Mouse (Mus musculus) central nervous system, embryonic 18 days (tissue): ENCODE measurements around the gene Ermap. TPM values are rescaled to one million over a fixed set of nuclear protein-coding genes. Genes with fewer than 3 reads are reported as not detected.

Experiments used
- polyA plus RNA-seq: library from polyadenylated mRNA; depleted of rRNA; stranded (reverse); fragments of >200 nt; gene quantifications from 2 replicates; pipeline ENCODE4 v1.2.3, GENCODE M21; 2012; rRNA removed

The Ermap gene
- polyA plus RNA-seq = 0.45 and 0.51 TPM in 2 replicates

GRCm38 (mm10) chr4:119189864-119190263 is at the start of gene Ermap:
Gene Ermap, minus strand, starts transcription at chr4:119190011.

DNA sequence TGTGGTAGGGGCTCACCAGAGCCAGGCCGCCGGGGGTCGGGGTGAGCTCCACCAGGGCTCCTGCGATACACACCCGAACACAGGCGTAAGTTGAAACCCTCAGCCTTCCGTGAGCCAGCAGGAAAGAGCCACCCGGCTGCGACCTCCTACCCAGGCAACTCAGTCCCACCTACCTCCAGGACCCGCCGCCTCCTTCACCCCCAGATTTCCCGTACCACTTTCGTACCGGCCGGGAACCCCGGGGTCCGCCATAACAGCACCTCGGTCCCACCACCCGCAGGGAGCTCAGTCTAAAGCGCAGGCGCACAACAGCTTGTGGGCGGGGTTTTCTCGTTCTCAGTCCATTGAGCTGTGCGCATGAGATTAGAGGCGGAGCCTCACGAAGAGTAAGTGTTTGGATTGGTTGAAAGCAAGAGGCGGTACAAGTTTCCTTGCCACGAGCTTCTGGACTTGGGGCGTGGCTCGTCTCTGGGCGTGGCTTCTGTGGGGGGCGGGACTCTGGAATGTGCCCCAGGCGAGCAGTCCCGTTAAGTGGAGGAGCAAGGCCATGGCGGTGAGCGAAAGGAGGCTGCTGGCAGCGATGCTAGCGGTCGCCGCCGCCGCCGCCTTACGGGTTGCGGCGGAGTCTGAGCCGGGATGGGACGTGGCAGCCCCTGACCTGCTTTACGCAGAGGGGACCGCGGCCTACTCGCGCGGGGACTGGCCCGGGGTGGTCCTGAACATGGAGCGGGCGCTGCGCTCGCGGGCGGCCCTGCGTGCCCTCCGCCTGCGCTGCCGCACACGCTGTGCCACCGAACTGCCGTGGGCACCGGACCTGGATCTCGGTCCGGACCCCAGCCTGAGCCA is 42.8 kb upstream of the Ermap start, which contains the start of the genes AU022252 and P3h1:
Gene AU022252 (minus strand): TSS at position 303 of the 846 bp plus-strand sequence.
Gene P3h1 (plus strand): TSS at position 506 of the 846 bp plus-strand sequence.

GRCm38 (mm10) chr4:119218169-119218568 is 28.4 kb upstream of the Ermap start, which contains the start of gene Tmem269:
Gene Tmem269, minus strand, starts transcription at chr4:119218217.

DNA sequence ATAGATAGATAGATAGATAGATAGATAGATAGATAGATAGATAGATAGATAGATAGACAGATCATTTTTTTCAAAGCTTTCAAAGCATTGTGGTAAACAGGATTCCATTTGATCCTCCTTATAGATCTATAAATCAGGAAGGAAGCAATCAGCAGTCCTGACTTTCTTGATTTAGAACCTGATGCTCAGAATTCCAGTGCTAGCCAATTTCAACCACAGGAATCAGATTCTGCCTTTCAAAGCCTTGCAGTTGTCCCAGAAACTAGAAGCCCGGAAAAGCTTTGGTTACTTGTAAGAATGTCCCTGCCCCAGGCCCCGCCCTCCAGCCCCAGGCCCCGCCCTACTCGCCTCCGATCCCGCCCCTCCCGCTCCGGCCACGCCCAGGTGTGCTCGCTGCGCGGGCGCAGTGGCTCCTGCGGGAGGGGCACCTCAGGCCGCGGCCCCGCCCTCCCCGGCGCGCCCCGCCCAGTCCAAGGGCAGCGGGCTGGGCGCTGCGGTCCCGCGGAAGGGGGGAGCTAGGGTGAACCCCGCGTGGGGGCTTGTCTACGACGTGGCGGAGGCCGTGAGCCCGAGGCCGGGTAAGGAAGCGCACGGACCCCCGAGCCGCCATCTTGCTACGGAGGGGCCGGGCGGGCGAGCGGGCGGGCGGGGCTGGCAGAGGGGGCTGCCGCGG is 5.2 kb upstream of the Ermap start, which contains the start of gene Svbp:
Gene Svbp (plus strand): TSS at position 398 of the 673 bp plus-strand sequence.

GRCm38 (mm10) chr4:119173851-119174453 is 15.9 kb downstream of the Ermap start, which contains the start of gene Zfp691:
Gene Zfp691, minus strand, starts transcription at chr4:119174195.

Other genes with a start within 250 kb of the Ermap start
- 0.14 and 0.15 TPM in 2 replicates for gene Lao1, start 228.4 kb downstream of the Ermap start, polyA plus RNA-seq
- gene Slc2a1, start 81.3 kb downstream of the Ermap start, polyA plus RNA-seq = 64.7 and 77.2 TPM in 2 replicates
- gene Zfp691, start 15.8 kb downstream of the Ermap start, polyA plus RNA-seq = 4.2 and 5.2 TPM in 2 replicates
- 152 and 154 TPM in 2 replicates for gene Svbp, start 5.3 kb upstream of the Ermap start, polyA plus RNA-seq
- gene Tmem269, start 28.2 kb upstream of the Ermap start, polyA plus RNA-seq = 0.56 and 0.60 TPM in 2 replicates
- 15.4 and 16.3 TPM in 2 replicates for gene AU022252, start 42.7 kb upstream of the Ermap start, polyA plus RNA-seq
- 20.6 and 24.2 TPM in 2 replicates for gene P3h1, start 42.9 kb upstream of the Ermap start, polyA plus RNA-seq
- 0.56 and 1.1 TPM in 2 replicates for gene Cldn19, start 65.4 kb upstream of the Ermap start, polyA plus RNA-seq
- 777 and 833 TPM in 2 replicates for gene Ybx1, start 104.6 kb upstream of the Ermap start, polyA plus RNA-seq
- 53.0 and 55.8 TPM in 2 replicates for gene Ppih, start 130.5 kb upstream of the Ermap start, polyA plus RNA-seq
- gene Ccdc30, start 225.5 kb upstream of the Ermap start, polyA plus RNA-seq = 13.4 and 13.5 TPM in 2 replicates
- 10.5 and 10.8 TPM in 2 replicates for gene Ppcs, start 232.4 kb upstream of the Ermap start, polyA plus RNA-seq
- gene Zmynd12, start 232.8 kb upstream of the Ermap start, polyA plus RNA-seq = 0.25 and 0.44 TPM in 2 replicates